Mouse (Mus musculus): ENCODE data around the gene Ptk7.
A peak's percentile ranks its signal among the peaks of the same experiment; 100 is the strongest.
"Not testable (repeated sequence)": the region's sequence is repeated elsewhere in the genome, so short reads cannot be mapped to it uniquely, and the experiment has no call there.

Gene Ptk7

DNA sequence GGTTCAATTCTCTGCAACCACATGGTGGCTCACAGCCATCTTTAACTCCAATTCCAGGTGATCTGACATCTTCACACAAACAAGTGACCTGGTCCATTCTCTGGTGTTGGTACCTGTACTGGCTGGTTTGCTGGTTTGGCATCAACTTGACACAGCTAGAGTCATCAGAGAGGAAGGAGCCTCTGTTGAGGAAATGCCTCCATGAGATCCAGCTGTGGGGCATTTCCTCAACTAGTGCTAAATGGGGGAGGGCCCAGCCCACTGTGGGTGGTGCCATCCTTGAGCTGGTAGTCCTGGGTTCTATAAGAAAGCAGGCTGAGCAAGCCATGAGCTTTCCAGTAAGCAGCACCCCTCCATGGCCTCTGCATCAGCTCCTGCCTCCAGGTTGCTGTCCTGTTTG, 72.0 kb downstream of the Ptk7 start:
- DNase-seq (ENCODE audit: low spot score): not testable (repeated sequence)

DNA sequence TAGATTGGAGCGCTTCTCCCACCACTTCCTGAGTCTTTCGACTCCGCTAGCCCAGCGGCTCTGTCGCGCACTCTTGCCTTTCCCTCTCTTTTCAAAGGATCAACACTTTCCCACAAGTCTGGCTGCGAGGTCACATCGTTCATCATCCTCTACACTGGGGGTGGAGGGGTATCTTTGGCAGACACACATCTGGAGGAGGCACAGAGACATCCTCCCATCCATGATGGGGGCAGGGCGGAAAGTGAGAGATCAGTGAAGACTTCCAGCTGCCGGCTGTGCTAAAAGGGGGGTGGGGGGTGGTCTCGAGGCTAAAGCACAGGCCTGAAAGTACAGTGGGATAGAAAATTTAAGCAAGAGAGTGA, 72.7 kb downstream of the Ptk7 start:
- DNase-seq (ENCODE audit: low spot score): no peak

DNA sequence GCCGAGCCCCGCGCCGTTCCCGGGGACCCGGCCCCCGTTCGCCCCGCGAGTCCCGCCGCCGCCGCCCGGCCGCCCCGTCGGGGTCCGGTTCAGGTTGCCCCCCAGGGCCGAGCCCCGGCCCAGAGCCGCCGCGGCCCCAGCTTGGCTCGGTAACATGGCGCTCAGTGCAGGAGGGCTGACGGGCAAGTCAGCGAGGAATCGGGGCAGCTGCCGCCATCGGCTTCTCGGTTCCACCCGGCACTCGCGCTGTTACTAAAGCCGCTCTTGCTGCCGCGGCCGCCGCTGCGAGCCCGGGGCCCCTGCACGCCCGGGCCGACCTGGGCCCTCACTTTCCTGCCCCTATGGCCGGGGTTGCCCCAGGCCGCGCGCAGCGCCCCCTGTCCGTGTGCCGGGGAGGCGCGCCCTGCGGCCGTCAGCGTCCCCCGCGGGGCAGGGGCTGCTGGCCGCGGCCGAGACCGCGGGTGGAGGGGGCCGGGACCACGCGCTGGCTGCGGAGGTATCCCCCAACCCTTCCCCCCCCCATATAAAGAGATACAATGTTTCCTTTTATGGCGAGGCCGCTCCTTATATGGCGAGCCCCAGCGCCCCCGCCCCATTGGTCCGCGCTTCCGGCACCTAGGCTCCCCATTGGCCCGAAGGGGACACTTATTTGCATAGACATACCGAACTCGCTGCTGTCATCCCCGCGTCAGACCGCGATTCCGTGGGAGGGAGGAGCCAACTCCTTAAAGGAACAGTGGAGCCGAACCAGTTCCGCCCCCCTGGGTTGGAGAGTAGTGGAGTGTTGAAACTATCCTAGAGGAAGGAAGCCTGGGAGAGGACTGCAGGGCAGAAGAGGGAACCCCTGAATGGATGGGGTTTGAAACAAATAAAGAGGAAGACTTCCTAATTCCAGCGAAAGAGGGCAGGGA, 73.4 kb downstream of the Ptk7 start, which contains the start of gene Srf:
Gene Srf, minus strand, starts transcription at position 503 of the 911 bp plus-strand sequence.
- peak; percentile 85 for DNase-seq (ENCODE audit: low spot score)

DNA sequence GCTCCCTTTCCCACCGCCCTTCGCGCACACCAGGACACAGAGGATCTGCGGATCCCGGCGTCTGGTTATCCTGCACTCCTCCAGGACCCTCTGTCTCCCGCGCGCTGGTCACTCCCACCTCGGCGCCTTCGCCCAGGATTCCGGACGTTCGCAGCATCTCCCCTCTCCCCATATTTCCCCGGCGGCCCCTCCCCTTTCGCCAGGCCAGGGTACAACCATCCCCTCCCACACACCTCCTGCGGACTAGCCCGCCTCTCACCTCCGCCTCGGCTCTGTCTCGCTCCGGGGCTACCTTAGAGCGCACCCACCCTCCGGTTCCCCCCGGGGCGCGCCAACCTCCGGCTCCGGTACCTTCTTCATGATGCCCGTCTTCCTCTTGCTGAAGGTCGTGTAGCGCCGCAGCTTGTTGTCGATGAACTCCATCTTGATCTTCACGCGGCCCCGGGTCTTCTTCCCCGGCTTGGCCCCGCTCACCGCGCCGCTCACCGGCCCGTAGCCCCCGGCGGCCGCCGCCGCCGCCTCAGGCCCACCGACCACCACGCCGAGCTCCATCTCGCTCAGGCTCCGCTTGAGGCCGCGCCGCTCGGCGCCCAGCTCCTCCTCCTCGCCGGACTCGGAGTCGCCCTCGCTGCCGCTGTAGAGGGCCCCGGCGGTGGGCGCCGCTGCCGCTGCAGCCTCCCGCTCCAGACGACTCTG, 74.2 kb downstream of the Ptk7 start:
- no peak for DNase-seq (ENCODE audit: low spot score)

DNA sequence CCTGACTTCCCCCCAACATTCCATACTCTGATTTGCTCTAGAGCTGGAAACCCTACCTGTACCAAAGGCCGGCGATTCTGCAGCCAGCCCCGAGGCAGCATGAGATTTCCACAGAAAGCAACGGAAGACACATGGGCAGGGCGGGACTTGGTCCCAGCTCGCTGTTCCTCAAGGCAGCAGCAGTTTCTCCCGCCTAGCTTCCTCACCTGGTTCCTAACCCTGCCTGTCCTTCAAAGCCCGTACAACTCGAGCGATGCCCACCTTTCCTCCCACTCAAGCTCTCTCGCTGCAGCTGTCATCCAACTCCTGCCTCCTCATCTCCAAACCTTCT, 74.7 kb downstream of the Ptk7 start:
- DNase-seq (ENCODE audit: low spot score): no peak

DNA sequence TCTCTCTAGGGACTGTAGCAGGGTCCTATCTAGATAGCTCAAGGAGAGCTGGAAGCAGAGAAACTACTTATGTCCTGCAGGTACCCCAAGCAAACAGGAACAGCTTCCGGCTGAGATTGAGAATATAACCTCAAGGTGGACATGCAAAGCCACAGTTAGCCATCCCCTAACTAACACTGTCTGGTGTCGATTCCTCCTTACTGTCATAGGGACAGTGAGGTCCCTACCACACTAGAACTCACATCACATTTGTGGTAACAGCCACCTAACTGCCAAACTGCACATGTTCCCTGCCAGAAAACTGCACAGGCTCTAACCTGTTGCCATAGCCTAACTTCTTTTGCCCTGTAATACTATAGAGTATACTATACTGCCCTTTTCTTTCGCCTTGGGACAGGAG, 75.4 kb downstream of the Ptk7 start:
- DNase-seq (ENCODE audit: low spot score): no peak

DNA sequence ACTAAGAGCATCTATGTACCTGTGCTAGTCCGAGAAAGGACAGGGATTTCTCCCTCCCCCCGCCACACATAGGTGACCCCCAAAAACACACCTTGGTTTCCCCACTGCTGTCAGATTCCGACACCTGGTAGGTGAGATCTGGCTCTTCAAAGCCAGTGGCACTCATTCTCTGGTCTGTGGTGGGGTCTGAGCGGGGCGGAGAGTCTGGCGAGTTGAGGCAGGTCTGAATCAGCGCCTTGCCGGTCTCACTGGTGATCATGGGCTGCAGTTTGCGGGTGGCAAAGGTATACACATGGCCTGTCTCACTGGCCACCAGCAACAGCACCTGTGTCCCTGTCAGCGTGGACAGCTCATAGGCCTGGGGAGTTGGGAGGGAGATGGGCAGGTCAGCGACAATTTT, 75.8 kb downstream of the Ptk7 start:
- DNase-seq (ENCODE audit: low spot score): no peak

DNA sequence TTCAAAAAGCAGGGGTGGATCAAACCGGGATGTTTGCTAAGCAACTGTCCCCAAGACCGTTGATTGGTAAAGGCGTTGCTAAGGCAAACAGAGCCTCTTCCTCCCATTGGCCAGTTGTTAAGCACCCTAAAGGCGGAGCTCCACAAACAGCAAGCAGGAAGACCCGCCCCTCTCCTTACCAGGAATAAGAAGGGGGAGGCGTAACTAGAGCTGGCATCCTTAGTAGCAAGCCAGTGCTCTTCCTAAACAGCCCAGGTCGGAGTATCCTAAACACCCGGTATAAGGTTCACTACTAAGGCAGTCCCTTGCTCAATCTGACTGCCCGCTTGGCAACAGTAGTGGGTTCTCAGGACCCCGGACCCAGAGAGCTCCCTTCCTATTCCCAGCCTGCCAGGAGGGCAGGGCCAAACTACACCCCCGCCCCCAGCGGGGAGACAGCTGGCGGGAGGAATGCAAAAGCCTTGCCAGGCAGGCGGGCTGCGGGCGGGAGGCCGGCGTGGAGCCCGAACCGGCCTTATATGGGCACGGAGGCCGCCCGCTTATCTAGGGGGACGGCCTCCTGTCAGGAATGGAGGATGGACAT, 76.4 kb downstream of the Ptk7 start:
- DNase-seq (ENCODE audit: low spot score): peak; percentile 83

DNA sequence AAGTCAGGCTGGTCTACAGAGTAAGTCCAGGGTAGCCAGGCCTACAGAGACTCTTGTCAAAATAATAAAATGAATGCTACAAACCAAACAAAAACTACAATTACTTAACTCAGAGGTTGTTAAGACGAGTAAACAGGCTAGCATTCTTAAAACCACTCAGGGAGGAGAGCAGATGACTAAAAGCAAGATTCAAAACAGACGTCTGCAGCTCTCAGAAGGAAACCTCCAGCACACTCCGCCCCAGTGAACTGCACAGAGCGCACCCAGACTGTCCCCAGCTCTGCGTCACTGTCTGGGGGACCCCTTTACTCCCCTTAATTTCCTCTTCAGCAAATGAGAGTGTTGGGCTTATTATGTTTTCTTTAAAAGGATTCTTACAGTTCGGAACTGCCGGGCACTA, 77.2 kb downstream of the Ptk7 start:
- DNase-seq (ENCODE audit: low spot score): no peak

DNA sequence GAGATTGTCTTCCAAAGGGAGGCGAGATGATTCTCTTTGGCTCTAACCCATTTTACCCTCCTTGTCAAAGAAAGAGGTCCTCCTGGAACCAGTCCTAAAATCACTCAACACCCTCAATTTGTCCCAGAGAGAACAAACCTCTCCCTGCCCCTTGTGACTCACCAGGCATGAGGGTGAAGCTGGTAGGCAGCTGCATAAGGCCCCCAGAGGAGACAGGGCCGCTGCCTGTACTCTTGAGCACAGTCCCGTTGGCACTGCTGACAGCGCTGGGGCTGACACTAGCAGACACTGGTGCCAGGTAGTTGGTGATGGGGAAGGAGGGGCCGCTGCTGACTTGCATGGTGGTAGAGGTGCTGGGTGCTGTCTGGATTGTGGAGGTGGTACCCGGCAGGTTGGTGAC, 77.9 kb downstream of the Ptk7 start:
- DNase-seq (ENCODE audit: low spot score): no peak

DNA sequence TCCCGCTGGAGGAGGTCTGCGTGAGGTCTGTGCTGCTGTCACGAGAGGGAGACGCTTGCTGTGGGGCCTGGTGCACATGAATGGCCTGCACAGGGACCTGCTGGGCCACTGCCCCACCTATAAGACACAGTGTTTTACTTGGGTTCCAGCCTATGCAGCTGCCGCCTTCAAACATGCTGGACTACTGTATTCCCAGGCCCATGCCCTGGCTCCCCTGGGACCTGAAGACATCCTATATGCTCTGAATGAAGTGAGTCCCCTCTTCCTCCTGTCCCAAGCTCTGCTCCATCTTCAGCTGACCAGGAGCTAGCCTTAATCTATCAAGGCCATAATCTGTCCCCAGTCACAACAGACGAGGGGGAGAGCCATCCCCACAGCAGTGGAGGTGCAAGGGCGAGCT, 78.4 kb downstream of the Ptk7 start:
- no peak for DNase-seq (ENCODE audit: low spot score)

DNA sequence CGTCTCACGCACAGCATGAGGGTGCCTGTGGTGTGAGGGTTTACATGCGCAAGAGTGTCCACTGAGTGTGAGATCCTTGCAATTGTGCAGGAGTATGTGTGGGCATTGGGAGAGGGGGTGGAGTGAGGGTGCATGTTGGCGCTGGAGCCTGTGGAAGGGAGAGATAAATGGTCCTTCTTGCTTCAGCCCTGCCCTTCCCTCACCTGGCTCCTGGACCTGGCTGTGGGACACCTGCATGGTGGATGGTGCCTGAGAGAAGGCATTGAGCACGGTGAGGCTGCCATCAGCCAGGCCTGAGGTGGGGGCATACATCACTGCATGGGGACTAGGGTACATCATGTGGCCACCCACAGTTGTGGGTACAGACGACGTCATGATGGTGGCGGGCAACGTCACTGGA, 79.7 kb downstream of the Ptk7 start:
- DNase-seq (ENCODE audit: low spot score): no peak

DNA sequence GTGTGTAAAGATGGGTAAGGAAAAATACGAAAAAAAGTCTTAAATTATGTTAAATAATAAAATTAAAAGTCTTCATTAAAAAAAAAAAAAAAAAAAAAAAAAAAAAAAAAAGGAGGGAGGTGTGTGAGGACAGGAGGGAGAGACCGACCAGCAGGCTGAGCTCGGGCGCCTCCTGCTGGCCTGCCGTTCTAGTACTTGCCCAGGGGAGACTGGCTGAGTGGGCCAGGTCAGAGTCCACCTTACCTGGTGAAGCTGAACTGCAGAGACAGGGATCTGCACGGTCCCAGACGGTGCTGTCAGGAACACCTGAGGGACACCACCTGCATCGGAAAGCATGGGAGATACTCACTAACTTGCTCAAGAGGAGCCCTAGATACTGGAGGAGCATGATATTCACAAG, 80.1 kb downstream of the Ptk7 start:
- DNase-seq (ENCODE audit: low spot score): peak; percentile 50

DNA sequence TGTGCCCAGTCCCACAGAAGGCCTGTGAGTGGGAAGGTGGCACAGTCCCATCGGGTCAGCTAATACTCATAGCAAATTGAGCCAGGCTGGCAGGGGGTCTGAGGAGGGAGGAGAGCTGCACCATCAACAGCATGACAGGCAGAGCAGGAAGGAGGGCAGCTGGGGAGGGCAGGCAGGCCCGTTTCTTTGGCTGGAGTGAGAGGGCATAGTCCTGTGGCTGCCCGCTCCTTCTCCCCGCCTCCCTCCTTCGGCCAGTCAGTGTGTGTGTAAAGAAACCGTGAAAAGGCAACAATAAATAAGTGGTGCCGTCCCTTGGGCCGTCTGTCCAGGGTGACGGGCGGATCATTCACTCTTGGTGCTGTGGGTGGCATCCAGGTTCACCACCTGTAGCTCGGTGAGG, 80.6 kb downstream of the Ptk7 start:
- DNase-seq (ENCODE audit: low spot score): no peak

DNA sequence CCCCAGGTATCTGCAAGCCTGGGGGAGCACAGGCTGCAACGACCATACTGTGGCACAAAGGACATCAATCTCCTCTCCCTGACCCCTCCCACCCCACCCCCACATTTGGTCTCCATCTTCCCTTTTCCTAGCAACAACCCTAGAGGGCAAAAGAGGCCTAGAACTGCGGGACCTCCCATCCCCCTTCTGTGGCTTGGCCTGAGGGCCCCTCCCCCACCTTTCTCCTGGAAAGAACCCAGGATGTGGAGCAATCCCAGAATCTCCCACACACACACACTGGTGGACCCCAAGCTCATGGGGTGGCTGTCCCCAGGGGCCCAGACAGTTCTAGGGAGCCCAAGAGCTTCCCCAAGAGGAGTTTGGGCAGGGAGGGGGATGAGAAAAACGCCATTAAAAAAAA, 81.4 kb downstream of the Ptk7 start:
- DNase-seq (ENCODE audit: low spot score): no peak

DNA sequence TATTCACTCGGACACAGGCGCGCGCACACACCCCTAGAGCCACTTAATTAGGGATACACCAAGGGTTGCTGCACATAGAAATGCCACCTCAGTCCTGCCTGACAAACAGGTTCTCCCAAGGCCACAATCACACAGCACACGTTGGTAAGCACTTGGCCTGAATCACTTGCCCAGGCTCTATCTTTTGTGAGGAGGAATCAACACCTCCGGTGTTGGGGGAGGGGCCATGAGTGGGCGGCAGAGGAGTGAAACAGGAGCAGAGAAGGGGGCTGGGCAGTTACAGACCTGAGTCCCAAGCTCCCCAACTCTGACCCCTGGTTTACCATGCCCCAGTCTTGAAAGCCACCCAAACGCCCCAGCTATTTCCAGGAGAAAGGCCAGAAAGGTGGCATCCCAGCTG, 82.3 kb downstream of the Ptk7 start:
- no peak for DNase-seq (ENCODE audit: low spot score)

DNA sequence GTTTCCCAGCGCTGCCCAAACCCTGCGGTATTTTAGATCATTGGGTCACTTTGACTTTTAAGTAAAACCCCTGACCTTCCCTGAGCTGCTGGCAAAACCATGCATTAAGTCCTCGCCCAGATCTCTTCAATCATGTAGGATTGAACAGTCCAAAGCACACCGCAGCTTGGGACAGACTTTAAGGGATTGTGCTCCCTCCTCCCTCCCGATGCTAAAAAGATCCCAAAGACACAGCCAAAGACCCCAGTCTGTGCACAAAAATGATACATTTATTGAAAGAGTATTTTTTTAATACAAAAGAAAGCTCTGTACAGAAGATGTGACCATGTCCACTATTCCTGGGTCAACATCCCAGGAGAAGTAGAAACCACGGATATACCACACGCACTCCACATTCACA, 82.7 kb downstream of the Ptk7 start:
- no peak for DNase-seq (ENCODE audit: low spot score)

DNA sequence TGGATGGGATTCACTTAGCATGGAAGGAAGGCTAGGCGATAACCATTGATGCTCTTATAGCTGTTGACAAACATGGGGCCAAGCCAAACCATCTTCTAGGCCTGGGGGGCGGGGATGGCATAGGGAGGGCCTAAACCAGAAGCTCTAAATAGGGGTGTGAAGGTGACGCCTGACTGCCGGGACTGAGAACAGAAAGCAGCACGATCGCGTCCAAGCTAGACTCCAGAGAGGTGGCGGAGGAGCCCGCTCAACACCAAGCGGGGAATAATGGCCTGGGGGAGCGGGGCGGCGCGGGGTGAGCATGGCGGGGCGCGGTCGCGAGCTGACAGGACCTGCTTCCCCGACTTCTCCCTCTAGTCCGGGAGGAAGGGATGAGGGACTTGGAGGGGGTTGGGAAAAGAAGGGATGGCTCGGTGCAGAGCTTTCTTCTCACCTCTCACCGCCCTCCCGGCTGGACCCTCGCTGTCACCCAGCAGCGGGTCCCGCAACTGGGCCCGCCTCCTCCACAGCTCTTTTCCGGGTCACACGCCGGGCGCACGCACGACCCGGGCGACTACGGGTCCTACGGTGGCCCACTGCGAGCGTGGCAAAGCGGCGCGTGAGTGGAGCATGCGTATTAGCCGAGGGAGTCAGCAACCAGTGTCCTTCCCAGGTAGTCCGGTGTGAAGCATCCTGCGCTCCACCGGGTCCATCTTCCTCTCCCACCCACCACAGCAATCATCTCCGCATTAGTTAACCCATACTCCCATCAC, 83.3 kb downstream of the Ptk7 start, which contains the start of gene Cul9:
Gene Cul9, minus strand, starts transcription at position 576 of the 752 bp plus-strand sequence.
- DNase-seq (ENCODE audit: low spot score): peak; percentile 64

DNA sequence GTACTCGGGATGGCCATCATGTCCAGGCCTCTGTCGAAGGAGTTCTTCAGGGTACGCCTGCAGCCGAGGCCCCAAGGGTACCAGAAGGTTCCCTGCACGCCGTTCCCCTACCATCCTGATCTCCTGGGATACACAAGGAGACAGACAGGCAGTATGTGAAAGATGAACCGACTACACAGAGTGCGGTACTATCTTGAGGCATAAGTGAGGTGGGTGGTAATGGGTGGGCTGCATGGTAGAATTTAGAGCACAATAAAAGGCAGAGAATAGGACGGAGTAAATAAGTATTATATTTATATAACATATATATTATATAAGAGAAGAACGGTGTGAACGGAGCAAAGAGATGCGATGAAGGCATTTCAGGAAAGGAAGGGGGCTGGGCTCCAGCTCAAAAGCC, 85.6 kb downstream of the Ptk7 start:
- no peak for DNase-seq (ENCODE audit: low spot score)

DNA sequence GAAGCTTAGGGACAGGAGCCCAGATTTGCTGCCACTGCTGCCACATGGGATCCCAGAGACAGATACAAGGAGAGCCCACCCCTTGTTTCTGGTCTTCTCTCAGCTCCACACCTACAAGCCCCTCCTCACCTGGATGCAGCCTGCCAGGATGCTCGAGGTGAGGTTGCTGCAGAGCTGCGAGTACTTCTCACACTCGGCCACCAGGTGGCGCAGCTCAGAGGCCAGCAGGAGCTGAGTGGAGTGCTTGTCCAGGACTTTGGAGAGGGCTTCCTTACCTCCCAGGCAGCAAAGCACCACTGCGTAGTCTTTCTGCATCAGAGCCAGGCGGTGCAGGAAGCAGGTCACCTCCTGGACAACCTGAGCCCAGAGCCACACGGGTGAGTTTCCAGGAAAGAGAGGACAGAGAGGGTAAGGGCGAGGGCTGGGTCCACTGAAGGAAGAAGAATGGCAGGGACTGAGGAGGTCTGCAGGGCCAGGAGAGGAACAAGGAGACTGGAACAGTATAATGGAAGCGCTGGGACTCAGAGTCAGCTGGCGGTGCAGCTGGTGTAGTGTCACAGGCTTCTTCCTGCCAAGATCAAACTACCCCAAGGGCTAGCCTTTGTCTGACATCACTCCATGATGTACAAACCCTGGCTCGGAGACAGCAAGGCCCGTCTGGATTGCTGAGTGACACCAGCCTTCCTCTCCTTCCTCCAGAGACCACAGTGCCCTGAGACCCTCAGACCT, 103.6 kb downstream of the Ptk7 start:
- DNase-seq (ENCODE audit: low spot score): peak; percentile 75

DNA sequence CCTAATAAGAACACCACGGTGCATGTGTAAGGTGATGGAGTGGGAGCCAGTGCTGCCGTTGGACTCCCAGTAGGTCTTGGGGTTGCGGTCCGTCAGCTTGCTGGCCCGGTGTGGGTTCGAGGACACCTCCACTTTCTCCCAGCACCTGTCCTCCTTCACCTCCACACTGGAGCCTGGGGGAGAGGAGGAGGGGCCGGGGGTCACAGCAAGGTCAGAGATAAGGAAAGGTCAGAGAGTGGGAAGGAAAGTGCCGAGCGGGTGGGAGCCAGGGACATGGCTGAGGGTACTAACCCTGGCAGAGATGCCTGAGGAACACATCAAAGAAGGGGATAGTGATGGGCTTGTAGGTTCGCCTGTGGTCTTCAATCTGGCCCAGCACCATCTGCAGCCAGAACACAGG, 104.2 kb downstream of the Ptk7 start:
- DNase-seq (ENCODE audit: low spot score): no peak

Data from urinary bladder, postnatal 25 days (tissue).